Mouse (Mus musculus): ENCODE results near the gene Nt5c1a.
"Not testable (repeated sequence)": the region's sequence is repeated elsewhere in the genome, so short reads cannot be mapped to it uniquely, and the experiment has no call there.

Nt5c1a gene

DNA sequence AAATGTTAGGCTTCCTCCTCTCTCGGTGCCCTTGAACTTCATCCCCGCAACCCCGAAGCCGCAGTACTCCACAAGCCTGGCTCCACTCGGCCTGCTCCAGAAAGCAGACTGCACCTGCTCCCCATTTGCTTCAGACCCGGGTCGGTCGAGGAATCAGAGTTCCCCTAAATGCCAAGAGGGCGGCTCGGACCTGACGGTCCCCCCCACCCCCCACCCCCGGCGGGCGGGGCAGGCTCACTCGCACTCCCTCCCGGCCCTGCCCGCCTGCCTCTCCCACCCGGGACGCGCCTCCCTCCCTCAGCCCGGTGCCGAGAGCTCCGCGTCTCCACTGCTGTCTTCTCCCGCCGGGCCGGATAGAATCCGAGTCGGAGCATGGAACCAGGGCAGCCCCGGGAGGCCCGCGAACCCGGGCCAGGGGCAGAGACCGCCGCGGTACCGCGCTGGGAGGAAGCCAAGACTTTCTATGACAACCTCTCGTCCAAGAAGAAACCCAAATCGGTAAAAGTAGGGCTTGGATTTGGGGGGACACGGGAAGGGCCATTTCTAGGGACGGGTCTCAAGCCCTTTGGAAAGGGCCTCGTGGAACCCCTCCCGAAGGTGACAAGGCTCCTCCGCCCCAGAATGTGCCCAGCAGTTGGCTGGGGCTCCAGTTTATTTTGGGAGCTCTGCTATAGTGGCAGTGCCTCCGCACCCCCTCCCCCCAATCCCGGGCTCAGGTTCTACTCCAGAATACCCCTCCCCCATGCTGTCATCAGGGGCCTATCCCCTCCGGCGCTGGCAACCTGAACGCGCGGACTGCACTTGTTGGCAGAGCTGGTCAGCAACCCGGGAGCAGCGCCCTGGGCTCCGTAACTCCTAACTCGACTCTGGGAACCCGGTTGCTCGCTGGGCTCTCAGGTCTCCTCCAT is at the start of gene Nt5c1a:
Nt5c1a (plus strand) TSS at position 319 of the 908 bp plus-strand sequence.
- in situ Hi-C loops (cut with MboI), result no loop called here

DNA sequence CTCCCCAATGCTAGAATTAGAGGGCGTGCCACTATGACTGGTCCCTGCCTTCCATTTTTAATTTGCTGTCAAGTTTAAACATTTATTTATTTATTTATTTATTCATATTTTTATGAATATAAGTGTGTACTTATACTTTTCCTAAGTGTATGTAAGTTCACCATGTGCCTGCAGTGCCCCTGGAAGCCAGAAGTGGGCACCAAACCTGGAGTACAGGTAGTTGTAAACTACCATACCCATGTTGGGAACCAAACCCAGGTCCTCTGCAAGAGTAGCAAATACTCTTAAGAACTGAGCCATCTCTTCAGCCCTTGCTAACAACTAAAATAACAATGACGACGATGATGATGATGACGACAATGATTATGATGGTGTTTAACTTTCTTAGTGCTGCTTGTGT is 49.3 kb upstream of the Nt5c1a start:
- in situ Hi-C loops (cut with MboI), result no loop called here

DNA sequence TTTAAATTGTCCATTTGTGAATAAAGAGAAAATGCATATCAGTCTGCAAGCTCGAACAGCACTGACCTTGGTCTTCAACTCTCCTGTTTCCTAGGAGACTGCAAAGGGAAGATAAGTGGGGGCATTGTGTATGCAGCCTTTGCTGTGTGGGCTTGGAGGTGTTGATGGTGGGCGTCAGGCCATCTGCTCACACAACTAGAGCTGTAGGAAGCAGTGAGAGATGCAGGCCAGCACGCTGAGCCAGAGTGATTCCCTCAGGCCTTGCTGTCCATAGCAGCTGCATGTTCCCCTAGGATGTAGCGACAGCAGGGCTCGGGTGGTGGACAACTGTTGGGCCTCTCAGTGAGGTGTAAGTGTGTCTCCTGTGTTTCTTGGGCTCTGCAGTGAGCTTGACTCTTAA is 48.3 kb upstream of the Nt5c1a start:
- in situ Hi-C loops (cut with MboI), result no loop called here

DNA sequence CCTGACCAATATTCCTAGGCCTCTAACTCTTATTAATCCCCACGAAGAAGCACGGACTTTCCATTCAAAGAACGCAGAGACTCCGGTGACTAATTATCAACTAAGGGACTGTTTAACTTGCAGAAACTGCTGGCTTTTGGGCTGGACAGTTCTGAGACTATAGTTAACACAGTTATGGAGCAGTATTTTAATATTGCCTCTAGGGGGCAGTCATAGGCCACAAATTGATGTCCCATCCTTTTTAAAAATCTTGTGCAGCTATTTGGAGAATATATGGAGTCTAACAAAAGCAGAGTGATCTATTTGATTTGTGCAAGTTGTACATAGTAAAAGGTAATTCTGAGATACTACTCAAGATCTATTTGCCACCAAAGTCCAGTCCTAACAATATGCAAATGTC is 46.3 kb upstream of the Nt5c1a start:
- in situ Hi-C loops (cut with MboI), result no loop called here

DNA sequence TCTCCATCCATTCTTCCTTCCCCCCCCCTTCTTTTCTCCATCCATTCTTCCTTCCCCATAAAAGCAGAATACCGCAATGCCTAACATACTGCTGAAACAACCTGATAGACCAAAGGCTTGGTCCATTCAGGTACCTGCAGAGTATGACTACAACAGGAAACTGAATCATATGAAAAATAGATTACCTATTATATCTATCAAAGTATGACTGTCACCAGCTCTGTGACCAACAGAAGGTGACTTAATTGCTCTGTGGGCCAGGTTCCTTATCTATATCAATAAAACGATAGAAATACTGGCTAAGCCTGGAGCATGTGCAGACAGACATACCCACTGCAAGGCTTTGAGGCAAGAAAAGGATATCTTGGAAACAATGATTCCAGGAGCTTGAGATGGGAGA is 45.9 kb upstream of the Nt5c1a start:
- in situ Hi-C loops (cut with MboI), result no loop called here

DNA sequence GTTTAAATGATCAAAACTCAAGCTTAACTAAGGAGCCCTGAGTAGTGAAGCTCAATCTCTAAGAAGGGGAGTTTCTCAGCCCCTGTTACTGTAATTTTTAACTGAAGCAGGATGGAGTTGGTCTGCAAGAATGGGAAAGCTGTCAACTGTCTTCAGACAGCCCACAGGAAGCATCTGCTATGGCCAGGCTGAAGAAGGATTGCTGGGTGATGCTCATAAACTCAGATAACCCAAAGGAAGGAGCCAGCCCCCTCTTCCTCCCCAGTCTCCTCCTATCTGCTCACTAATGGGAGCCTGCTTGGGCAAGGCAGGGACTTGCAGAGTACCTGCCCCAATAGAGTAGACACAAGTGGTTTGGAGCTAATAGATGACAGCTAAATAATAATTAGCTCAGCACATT is 45.5 kb upstream of the Nt5c1a start:
- in situ Hi-C loops (cut with MboI), result no loop called here

DNA sequence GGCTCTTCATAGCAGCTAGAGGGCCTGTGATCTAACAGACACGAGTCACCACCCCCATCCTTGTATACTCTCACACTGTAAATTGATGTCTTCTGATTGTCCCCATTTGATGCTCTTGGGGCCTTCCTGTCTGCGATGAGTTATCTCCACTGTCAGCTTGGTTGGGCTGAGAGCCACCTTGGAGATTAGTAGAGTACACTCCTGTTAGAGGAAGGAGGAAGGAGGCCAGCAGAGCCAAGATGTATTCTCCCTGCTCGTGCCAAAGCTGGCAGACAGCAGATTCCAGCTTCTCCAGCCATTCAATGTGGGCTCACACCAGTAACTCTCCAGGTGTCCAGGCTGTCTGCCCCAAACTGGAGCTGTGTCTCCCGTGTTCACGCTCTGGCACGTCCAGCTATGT is 40.7 kb upstream of the Nt5c1a start:
- in situ Hi-C loops (cut with MboI), result no loop called here

GRCm38 (mm10) chr4:123161251-123161650 is 40.1 kb upstream of the Nt5c1a start:
- in situ Hi-C loops (cut with MboI), result not testable (repeated sequence)

DNA sequence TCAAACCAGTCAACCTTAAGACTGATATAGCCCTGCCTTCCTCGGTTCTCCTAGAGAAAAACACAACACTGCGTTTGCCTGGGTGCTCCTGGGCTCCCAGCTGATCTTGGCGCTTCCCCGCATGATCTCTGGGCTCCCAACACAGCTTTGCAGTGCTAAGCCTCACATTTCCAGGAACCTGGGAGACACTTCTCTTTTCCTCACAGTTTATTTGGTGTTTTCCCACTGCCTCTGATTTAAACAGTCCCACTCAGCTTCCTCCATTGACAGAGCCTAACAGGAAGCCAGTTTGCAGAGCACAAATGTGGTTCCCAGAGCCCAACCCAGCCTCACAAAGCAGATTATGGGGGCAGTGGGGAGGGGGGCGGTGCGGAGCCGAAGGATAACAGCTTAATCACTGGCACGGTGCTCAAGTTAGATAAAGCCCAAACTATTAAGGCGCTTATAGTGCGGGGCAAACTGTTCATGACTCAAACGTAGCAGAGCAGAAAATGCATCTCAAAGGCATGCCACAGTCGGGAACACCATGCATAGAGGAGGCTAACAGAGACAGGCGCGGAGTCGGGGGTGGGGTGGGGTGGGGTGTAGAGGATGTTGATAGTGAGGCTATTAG is 38.9 kb upstream of the Nt5c1a start:
- in situ Hi-C loops (cut with MboI), result no loop called here

GRCm38 (mm10) chr4:123164157-123164556 is 37.1 kb upstream of the Nt5c1a start:
- in situ Hi-C loops (cut with MboI), result no loop called here

DNA sequence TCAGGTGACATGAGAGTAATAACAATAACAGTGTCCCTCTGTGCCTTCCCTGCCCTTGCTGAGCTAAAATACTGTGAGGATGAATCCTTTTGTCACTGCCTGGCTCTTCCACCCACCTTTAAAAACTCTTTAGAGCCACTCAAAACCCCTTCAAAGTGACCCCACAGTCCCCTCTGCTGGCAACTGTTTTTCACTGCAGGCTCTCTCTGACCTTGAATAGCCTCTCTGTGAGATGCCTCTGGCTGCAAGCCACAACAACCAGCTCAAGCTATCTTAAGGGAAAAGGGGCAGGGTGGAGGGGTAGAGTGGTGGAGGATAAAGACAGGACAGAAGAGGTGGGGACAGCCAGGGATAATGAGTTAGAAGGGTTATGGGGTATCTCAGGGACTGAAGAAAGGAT is 29.5 kb upstream of the Nt5c1a start:
- in situ Hi-C loops (cut with MboI), result no loop called here

- in situ Hi-C loops (cut with MboI), result no loop called here
Observed at GRCm38 (mm10) chr4:123182328-123183238, 18.7 kb upstream of the Nt5c1a start, which contains the start of gene Hpcal4. Gene Hpcal4, plus strand, starts transcription at chr4:123183227.

- in situ Hi-C loops (cut with MboI), result no loop called here
Observed at GRCm38 (mm10) chr4:123183239-123184056, 17.9 kb upstream of the Nt5c1a start.

DNA sequence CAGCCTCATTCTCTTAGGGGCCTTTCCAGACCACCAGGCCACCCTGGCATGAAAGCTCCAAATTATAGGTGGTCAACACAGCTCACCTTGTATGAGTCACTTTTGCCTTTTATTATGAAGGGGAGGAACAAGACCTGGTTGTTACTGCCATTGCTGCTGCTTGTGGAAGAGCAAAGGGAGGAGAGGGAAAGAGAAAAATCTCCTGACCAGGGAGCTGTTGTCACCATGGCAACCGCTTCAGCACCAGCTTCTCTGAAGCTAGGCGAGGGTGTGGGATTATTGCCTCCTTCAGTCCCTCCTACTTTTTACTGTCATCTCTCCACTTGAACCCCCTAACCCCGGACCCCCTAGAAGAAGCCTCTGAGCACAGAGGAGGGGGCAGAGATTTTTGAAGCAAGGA is 16.5 kb upstream of the Nt5c1a start:
- in situ Hi-C loops (cut with MboI), result no loop called here

- in situ Hi-C loops (cut with MboI), result no loop called here
Observed at GRCm38 (mm10) chr4:123192336-123192735, 9.0 kb upstream of the Nt5c1a start.

GRCm38 (mm10) chr4:123193791-123194190 is 7.5 kb upstream of the Nt5c1a start:
- in situ Hi-C loops (cut with MboI), result no loop called here

DNA sequence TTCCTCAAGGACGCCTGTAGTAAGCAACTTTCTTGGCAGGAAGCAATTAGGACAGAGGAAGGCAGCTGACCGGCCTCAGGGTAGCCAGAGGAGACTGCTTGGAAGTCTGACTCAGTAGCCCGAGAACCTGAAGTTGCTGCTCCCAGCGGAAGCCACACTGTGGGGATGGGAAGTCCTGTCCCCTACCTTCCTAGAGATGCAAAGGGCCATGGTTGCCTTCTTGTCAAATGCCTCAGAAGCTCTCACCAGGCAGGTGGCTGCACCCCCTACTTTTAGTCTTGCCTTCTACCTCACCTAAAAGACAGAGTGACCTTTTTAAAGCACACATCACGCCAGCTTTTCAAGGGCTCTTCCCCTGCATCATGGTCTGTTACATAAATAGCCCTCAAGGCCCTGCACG is 4.6 kb upstream of the Nt5c1a start:
- in situ Hi-C loops (cut with MboI), result no loop called here

- in situ Hi-C loops (cut with MboI), result no loop called here
Observed at GRCm38 (mm10) chr4:123200771-123201185, 526 bp upstream of the Nt5c1a start.

DNA sequence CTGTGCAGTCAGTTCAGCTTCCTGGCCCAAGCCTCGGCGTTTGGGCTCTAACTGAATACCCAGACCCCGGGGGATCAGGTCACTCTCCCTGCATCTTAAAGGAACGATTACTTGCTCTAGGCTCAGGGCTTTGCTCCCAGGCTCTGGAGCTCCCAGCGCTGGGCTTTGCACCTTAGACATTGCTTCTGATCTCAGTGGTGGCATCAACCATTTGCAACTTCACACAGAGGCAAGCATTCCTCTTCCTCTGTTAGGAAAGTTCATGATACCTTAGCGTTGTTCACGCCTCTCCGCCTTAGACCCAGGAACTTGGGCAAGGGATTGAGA is 753 bp downstream of the Nt5c1a start:
- in situ Hi-C loops (cut with MboI), result no loop called here

- in situ Hi-C loops (cut with MboI), result no loop called here
Observed at GRCm38 (mm10) chr4:123207337-123207736, 6.0 kb downstream of the Nt5c1a start.

GRCm38 (mm10) chr4:123210996-123211395 is 9.7 kb downstream of the Nt5c1a start:
- in situ Hi-C loops (cut with MboI), result no loop called here

DNA sequence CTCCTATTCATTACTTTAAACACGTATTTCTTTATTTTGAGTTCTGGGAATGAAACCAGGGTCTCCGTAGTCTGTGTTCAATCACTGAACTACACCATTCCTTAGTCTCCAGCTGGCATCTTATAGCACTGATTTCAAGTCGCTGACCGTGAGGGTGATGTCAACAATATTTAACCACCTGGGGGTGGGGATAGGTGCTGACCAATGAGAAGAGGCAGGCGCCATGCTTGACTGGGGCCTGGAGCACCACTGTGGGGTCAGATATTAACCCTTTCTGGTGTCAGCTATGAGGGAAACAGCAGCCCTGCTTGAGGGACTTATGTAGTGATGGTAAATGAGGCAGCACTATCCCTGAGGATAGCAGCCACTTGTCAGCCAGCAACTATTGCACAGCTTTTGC is 10.1 kb downstream of the Nt5c1a start:
- in situ Hi-C loops (cut with MboI), result no loop called here

All from mature B cell (primary cell).